Mouse (Mus musculus): ENCODE measurements around the gene Acot4.
A peak's percentile ranks its signal among the peaks of the same experiment; 100 is the strongest.
"Not testable (repeated sequence)": the region's sequence is repeated elsewhere in the genome, so short reads cannot be mapped to it uniquely, and the experiment has no call there.

Acot4 gene

GRCm38 (mm10) chr12:84038241-84038640 is at the start of gene Acot4:
Gene Acot4, plus strand, starts transcription at chr12:84038379.
- DNase-seq (ENCODE audit: low spot score), result not testable (repeated sequence)

GRCm38 (mm10) chr12:83988483-83988882 is 49.7 kb upstream of the Acot4 start:
- no peak for DNase-seq (ENCODE audit: low spot score)

DNA sequence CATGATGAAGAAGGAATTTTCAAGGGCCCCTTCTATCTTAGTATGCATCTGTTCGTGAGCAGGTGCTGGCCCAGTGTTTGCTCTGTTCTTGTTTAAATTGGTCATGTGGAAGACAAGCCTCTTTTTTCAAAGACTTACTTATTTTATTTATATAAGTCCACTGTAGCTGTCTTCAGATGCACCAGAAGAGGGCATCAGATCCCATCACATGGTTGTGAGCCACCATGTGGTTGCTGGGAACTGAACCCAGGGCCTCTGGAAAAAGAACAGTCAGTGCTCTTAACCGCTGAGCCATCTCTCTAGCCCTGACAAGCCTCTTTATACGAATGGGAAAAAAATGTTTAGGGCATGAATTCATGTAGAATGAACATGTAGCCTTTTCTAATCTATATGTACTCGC is 48.8 kb upstream of the Acot4 start:
- no peak for DNase-seq (ENCODE audit: low spot score)

GRCm38 (mm10) chr12:83997221-83997620 is 41.0 kb upstream of the Acot4 start:
- no peak for DNase-seq (ENCODE audit: low spot score)

DNA sequence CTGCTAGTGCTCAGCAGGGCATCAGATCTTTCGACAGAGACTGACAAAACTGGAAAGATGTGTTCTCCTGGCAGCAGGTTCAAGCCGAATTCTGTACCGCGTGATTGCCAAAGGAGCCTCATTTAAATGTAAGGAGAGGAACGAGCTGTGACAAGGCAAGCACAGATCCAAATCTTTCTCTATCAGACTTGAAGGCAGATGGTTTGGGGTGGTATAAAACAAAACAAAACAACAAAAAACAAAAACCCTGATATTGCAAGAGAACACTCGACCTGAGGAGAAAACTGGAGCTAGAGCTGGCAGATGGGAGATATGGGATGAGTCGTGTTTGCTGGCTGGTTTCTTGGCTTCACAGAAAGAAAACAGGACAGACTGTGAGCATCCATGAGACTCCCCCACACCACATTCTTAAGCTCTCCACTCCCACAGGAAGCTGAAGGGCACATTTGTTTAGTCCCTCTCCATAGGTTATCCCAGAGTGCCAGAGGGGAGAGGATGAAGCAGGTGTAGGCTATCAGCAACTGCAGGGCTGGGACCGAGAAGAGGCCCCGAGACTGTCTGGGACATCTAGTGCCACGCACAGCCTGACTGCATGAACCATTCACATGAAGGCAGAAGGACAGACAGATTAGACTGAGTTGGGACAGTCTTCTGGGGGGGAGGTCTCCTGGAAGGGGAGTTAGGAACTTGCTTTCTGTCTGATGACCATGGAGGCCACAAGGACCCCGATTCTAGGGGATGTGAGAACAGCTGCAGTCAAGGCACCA is 39.7 kb upstream of the Acot4 start:
- no peak for DNase-seq (ENCODE audit: low spot score)

DNA sequence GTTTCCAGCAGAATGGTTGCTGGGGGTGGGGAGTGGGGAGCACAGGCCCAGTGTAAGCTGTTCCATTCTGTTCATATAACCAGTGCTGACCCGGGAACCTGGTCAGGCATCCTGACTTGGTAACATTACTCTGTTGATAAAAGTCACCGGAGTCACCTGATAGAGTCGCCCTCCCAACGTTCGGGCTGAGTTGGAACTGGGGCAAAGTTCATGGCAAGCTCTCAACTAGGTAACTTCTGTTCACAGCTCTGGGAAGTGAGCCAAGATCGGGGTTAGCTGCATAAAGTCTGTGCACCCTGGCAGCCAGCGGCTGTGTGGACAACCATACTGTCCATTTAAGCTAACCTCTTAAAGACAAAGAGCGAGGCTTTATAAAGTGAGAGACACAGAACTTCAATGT is 38.9 kb upstream of the Acot4 start:
- not testable (repeated sequence) for DNase-seq (ENCODE audit: low spot score)

GRCm38 (mm10) chr12:84000418-84000817 is 37.8 kb upstream of the Acot4 start:
- no peak for DNase-seq (ENCODE audit: low spot score)

DNA sequence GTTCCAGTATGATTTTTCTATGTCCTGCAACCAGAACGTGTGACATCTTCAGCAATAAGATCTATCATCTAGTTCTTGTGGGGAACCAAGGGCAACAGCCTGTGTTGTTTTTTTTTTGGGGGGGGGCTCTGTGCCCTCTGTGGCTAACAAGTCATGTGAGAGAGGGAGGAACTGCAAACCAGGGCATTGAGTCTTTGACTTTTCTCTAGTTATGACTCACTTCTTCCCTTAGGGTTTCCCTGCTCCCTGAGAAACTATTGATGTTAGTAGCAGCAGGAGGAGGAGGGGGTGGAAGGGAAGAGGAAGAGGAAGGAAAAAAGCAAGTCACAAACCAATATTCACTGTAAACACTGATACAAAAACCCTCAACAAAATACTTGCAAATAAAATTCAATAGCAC is 34.3 kb upstream of the Acot4 start:
- DNase-seq (ENCODE audit: low spot score), result no peak

- no peak for DNase-seq (ENCODE audit: low spot score)
Measured at GRCm38 (mm10) chr12:84008251-84008650, 29.9 kb upstream of the Acot4 start.

DNA sequence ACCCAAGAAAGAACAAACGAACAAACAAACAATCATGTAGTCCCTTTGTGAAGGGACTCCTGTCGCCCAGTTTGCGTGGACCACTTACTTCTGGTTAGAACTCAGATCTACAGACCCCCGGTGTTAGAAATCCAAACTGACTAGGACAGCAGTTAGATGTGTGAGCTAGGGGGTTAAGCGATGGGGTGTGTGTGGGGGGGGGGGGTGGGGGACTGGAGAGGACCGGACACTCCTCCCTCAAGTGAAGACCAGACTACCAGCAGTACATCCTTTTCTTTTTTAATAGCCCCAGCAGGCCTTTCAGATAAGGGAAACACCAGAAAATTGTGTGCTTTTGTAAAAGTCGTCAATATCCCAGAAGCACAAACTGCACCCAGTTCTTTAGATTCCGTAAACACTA is 29.4 kb upstream of the Acot4 start:
- DNase-seq (ENCODE audit: low spot score), result no peak

DNA sequence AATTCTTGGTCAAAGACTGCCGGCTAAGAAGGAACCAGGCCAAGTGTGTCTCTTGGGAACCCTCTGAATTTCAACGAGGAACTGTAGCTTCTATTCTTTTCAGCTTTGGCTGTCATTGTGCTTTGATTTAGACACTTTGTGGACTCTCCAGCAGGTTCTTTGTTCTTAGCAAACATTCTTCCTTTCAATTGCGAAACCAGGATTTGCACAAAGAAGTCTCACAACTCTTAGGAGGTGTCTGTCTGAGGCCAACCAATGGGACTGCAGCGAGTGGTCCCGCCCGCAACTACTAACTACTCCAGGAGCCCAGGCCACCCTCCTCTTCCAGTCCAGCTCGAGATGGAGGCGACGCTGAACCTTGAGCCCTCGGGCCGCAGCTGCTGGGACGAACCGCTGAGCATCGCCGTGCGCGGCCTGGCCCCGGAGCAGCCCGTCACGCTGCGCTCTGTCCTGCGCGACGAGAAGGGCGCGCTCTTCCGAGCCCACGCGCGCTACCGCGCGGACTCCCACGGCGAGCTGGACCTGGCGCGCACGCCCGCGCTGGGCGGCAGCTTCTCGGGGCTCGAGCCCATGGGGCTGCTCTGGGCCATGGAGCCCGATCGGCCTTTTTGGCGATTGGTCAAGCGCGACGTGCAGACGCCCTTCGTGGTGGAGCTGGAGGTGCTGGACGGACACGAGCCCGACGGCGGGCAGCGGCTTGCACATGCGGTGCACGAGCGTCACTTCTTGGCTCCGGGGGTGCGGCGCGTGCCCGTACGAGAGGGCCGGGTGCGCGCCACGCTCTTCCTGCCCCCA is 28.8 kb upstream of the Acot4 start, which contains the start of gene Acot1:
Gene Acot1 (plus strand): TSS at position 320 of the 795 bp plus-strand sequence.
- DNase-seq (ENCODE audit: low spot score), result peak; percentile 66

DNA sequence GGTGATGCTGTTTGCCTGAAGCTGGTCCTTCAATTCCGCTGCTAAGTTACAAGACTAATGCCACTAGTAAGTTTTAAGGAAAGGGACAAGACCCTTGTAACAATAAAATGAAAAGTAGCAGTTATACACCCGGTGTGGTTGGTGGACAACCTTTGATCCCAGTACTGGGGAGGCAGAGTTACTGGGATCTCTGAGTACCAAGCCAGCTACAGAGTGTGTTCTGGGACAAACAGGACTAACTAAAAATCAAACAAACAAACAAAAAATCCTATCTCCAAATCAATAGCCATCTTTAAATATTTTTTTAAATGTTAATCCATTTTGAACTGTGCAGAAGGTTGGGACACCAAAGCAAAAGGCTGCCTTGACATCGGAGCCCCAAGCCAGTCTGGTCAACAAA is 28.0 kb upstream of the Acot4 start:
- DNase-seq (ENCODE audit: low spot score), result no peak

- peak; percentile 73 for DNase-seq (ENCODE audit: low spot score)
Measured at GRCm38 (mm10) chr12:84011251-84012040, 26.7 kb upstream of the Acot4 start.

DNA sequence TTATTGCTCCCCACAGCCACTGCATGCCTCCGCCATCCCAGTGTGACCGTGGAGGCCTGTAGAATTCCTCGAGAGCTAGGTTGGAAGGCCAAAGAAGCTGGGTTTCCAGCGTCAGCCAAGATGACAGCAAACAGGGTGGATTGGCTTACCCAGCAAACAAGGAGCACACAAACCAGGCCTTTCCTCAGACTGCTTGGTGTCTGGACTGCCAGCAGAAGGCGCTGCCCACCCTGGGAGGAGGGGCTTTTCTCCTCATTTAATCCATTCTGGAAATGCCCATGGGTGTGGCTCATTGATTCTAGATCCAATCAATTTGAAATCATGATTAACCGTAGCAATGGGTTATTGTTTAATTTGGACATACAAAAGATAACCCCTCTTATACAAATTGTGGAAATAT is 25.0 kb upstream of the Acot4 start:
- no peak for DNase-seq (ENCODE audit: low spot score)

DNA sequence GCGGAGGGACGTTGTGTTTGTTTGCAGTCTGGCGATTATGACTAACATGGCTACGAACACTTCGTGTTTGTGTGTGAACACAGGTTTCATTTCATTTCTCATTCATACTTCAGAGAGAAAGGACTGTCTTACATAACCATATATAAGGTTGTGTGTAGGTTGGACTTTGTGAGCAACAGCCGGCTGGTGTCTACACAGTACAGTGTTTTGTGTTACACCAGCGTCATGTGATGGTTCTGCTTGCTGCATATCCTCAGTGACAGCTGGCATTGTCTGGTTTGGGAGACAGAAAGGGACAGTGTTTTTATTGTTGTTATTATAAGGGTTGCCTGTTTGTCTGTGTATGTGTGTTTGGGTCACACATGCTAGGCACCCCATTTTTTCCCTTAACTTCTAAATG is 24.5 kb upstream of the Acot4 start:
- DNase-seq (ENCODE audit: low spot score), result peak; percentile 39

DNA sequence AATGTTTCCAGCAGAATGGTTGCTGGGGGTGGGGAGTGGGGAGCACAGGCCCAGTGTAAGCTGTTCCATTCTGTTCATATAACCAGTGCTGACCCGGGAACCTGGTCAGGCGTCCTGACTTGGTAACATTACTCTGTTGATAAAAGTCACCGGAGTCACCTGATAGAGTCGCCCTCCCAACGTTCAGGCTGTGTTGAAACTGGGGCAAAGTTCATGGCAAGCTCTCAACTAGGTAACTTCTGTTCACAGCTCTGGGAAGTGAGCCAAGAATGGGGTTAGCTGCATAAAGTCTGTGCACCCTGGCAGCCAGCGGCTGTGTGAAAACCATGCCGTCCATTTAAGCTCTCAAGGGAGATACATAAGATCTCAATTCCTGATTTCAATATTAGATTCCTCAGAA is 17.7 kb upstream of the Acot4 start:
- not testable (repeated sequence) for DNase-seq (ENCODE audit: low spot score)

GRCm38 (mm10) chr12:84022266-84022665 is 15.9 kb upstream of the Acot4 start:
- not testable (repeated sequence) for DNase-seq (ENCODE audit: low spot score)

- no peak for DNase-seq (ENCODE audit: low spot score)
Measured at GRCm38 (mm10) chr12:84023052-84023745, 15.0 kb upstream of the Acot4 start.

DNA sequence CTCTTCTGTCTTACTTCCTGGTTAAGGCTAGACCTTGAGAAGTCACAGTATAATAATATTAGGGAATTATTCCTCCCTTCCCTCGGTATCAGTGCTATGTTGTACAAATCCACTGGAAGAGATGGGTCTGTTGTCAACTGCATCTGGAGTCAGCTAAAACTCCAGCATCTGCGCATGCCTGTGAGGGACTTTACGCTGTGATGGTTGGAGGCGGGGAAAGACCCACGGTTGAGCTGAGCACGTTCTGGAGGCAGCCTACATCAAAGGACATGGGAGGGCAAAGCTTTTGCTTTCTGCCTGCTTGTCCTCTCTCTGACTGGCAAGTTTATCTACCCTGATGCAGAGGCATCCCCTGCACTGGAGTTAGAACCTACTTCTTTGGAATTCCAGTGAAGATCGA is 12.3 kb upstream of the Acot4 start:
- DNase-seq (ENCODE audit: low spot score), result no peak

GRCm38 (mm10) chr12:84028328-84028727 is 9.9 kb upstream of the Acot4 start:
- not testable (repeated sequence) for DNase-seq (ENCODE audit: low spot score)

DNA sequence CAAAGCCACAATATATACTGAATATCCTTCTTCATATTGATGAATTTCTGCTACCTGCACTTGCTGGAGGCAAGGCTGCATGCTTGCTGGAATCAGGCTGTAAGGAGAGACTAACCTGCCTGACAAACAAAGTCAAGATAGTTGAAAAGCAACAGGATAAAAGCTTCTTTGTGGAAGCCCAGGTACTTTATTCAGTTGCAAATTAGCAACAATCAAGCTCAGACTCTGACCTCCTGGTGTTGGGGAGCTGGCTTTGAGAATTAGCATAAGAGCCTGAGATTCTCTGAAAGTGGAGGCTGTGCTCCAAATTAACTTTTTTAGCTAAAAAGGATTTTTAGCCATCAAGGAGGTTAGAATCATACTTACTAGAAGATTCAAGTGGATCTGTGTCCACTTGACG is 9.1 kb upstream of the Acot4 start:
- not testable (repeated sequence) for DNase-seq (ENCODE audit: low spot score)
